Mouse (Mus musculus) layer of hippocampus, postnatal 14 days (tissue): ENCODE data around the gene Tor3a. TPM values are rescaled to one million over a fixed set of nuclear protein-coding genes. Genes with fewer than 3 reads are reported as not detected.

Source experiments
- total RNA-seq, 2 experiments: library from RNA; stranded (reverse); gene quantifications; 2 replicates each; pipeline ENCODE4 v1.2.3; 2021

Gene Tor3a
- total RNA-seq, 2 experiments from 2014 or later: 5.3 to 7.4 TPM

Other genes with a start within 250 kb of the Tor3a start
- gene Soat1, start 200.0 kb downstream of the Tor3a start, total RNA-seq: 10 to 100 TPM; 41.6 to 42.1 TPM
- 10 to 100 TPM; 44.0 to 49.0 TPM for gene Gm10031, start 150.3 kb downstream of the Tor3a start, total RNA-seq
- gene Abl2, start 115.6 kb downstream of the Tor3a start, total RNA-seq: 10 to 100 TPM; 79.8 to 80.3 TPM
- gene Fam20b, start 44.7 kb upstream of the Tor3a start, total RNA-seq: 10 to 100 TPM; 65.4 to 67.0 TPM
- 1 to 10 TPM; 1.1 to 1.4 TPM for gene Angptl1, start 164.2 kb upstream of the Tor3a start, total RNA-seq